Mouse (Mus musculus): ENCODE measurements at regions not wholly inside any gene's neighbourhood (a gene's known extent, or its start where the extent isn't known, plus 50 kb on each side); places are given as distances from the start of the nearest gene placed in this dataset.

DNA sequence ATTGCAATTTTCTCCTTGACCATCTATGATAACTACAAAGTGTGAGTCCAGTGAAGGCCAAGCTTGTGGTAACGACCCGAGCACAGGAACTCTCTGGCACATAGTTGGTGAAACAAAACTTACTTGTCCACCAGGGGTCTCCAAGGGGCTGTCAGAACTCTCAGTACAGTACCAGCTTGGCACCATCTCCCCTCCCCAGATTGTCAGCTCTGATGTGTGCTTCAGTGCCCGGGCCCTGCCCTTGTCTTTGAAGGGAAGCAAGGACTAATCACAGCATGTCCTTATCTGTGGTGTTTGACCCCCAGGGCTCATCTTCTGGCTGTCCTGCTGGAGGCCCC, 273.9 kb downstream of the Nuak1 start:
- no peak for TF ChIP-seq POLR2A (IDR thresholded peaks at IDR 0.05; ENCODE audit: insufficient read length, low read depth)
- no peak for TF ChIP-seq MAX (IDR thresholded peaks at IDR 0.05; ENCODE audit: low read depth)
- TF ChIP-seq POLR2AphosphoS2 (IDR thresholded peaks at IDR 0.05; ENCODE audit: insufficient read length, low read depth) = no peak
- TF ChIP-seq MYOD1 (IDR thresholded peaks at IDR 0.05; ENCODE audit: control insufficient read depth in 1 of 3, insufficient read length in 2 of 3, low read depth in 2 of 3) = no peak
